Mouse (Mus musculus) heart, postnatal 0 days (tissue): ENCODE measurements around the gene Gja4.

Experiments used
- CTCF ChIP-seq: IDR thresholded peaks from 2 replicates; pipeline ENCODE4 v1.5.1; 2016; ENCODE audit warnings: antibody characterized with exemption, control low read depth, low read depth
- EP300 ChIP-seq: IDR thresholded peaks from 2 replicates; pipeline ENCODE4 v1.6.1; 2016; ENCODE audit warnings: antibody characterized with exemption, low read depth

DNA sequence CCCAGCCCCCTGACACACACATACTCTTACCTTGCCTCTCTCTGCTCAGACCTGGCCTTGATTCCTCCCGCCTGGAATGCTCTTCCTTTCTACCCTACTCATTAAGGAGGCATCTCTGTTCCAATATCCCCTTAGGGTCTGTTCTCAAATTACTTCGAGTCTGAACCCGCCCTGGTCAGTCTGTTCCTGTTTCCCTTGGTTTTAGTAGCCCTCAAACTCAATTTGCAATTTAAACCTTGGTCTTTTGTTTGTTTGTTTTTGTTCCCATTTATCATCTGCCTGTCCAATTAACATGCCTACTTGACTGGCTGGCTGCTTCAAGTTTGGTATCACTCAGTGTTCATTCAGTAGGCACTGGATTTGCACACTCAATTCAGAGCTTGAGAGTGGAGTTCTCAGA, 15.2 kb upstream of the Gja4 start:
- TF ChIP-seq CTCF (no peak), EP300 (no peak)
